Mouse (Mus musculus) retina, adult 2 months (tissue): ENCODE data around the gene Kcnip2.

Source experiments
- DNase-seq: peaks from one replicate; pipeline ENCODE4 v3.0.0-alpha.2; 2012; ENCODE audit warnings: low read depth, low spot score

The Kcnip2 gene

DNA sequence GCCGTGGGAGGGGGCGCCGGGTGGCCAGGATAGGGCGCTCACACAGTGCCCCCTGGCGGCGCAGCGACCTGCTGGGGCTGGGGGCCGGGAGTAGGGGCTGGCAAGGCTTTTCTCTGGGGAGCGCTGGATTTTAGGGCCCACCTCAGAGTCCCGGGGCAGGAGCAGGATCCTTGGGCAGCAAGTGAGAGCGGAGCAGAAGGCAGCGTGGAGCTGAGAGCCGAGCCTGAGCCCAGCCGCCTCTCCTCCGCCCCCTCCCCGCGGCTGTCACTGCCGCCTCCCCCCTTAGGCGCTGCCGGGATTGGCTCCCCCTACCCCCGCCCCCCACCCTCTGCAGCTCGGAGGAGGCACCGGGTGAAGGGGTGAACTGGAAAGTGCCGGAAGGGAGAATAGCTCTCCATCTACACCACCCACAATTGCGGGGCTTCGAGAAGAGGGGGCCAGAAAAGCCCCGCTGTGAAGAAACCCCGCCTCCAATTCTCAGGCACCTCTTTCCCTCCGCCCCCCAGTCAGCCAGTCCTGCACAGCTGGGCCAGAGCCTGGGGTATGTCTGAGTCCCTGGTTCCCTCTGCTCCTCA lies at the start of gene Kcnip2:
Gene Kcnip2, minus strand, starts transcription at position 231 of the 575 bp plus-strand sequence.
- DNase-seq = no peak

- no peak for DNase-seq
Observed at GRCm38 (mm10) chr19:45855284-45855920, 39.5 kb upstream of the Kcnip2 start.

DNA sequence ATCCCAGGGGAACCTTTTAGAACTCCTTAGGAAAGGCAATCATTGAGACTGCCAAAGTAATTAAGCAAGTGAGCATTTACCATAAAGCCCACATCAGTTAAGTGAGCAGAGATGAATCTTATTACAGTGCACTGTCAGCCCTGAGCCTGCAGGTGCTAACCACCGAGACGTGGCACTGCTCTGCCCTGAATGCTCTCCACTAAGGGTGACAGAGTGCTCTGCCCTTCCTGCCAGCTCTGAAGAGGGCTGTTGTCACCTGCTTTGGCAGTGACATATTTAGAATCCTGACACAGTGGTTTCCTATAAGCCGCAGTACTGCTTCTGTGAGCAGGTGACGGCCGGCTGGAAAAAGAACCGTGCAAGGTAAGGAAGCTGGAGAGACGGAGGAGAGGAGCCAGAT lies 38.7 kb upstream of the Kcnip2 start:
- DNase-seq = no peak

DNA sequence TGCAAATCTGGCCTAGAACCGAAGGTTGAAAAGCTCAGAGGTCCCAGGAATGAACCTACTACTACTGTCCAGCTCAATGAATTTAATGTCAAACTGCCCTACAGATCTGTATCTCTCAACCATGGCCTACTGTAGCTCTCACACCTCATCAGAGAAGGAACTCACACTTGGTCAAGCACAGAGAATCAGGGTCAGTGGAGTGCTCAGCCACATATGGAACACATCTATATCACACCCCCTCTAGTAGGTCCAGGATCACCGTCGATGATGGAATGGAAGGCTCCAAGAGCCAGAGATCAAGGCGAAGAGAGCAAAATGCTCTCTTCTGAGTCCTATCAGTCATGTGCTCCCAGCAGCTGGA lies 31.9 kb upstream of the Kcnip2 start:
- no peak for DNase-seq

GRCm38 (mm10) chr19:45847016-45847732 lies 31.3 kb upstream of the Kcnip2 start:
- DNase-seq = no peak

- DNase-seq = no peak
Observed at GRCm38 (mm10) chr19:45844209-45844608, 28.3 kb upstream of the Kcnip2 start.

DNA sequence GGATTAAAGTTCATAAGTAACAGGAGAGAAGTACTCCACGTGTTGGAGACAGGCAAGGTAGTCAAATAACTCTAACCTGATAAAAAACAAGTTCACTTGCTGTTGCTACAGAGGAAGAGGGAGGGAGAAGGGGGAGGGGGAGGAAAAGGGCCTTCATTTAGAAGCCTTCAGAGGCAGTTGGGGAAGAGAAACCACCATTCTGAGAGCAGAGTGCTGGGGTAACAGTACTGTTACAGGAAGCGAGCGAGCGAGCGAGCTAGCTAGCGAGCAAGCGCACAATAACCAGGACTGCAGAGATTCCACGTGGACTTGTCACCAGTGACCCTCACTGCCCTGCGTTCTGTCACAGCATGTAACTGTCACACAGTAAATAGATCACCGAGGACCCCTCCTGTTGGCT lies 27.6 kb upstream of the Kcnip2 start:
- DNase-seq = no peak

DNA sequence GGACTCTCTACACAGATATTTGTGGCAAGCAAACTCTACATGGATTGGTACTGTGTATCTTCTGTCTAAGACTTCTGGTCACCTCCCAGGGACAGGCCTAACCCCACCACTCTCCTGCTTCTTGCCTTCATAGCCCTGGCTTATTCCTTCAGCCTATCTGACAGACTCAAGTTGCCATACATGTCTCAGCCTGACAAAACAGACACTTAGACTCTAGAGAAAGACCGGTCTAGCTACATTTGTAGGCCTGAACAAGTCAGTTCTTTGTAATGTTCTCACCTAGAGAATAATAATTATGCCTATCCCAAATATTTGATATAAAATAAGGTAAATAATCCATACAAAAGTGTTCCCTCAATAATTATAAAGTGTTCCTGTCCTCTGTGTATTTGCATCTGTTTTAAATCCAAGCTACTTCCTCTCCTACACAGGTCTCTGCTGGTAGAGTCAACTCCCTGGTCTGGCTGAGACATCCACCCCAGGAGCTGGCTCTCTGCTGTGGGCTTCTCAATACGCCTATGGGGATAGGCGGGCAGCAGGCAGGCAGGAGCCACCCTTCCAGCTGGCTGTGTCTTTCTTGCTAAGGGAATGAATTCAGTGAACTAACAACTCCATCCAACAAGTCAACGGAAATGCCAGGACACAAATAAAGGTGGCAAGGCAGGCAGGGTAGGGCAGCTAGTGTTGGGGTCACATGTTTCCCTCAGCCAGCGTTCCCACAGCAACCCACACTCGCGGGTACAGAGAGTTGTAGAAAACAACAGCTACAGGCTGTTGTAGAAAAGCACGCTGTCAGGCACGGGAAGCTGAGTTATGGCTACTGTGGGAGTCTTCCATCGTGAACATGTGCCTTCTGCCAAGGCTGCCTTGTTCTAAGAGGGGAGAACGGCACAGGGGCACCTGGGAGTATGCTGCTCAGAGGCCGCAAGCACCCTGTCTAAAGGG lies 21.5 kb upstream of the Kcnip2 start:
- no peak for DNase-seq

DNA sequence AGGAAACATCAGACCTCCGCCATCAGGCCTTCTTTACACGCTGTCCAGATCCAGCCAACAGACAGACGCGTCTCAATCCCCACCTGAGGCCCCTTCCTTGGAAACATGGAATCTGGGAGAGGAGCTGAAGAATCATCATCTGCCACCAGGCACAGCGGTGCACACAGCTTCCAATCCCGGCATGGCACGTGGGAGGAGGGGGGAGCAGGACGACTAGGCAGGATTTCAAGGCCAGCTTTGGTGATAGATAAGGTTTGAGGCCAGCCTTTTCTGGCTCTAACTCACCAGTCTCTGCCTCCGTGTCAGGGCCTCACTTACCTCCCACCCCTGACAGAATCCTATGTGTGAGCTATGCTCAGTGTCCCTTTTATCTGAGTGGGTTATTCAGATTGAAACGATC lies 19.6 kb upstream of the Kcnip2 start:
- no peak for DNase-seq

- DNase-seq = no peak
Observed at GRCm38 (mm10) chr19:45833665-45834064, 17.8 kb upstream of the Kcnip2 start.

GRCm38 (mm10) chr19:45830679-45831078 lies 14.8 kb upstream of the Kcnip2 start:
- no peak for DNase-seq

GRCm38 (mm10) chr19:45827736-45828135 lies 11.9 kb upstream of the Kcnip2 start:
- DNase-seq = no peak

DNA sequence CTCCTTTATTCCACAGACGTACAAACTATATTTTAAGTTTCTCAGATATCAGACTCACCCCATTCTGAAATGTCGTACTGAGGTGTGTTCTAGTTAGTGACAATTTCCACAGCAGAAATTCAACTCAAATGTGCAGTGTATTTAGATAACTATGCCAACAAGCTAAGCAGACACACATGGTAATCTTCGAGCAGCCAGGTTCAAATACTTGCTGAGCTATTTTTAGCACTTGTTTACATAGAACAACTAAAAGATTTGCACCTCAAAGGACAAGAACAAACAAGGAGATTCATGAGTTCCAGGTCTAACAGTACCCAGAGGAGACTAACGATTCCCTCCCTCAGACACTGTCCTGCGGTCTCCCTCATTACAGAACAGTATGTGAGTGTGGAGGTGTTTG lies 11.3 kb upstream of the Kcnip2 start:
- no peak for DNase-seq

- no peak for DNase-seq
Observed at GRCm38 (mm10) chr19:45826146-45826545, 10.3 kb upstream of the Kcnip2 start.

GRCm38 (mm10) chr19:45821832-45822231 lies 6.0 kb upstream of the Kcnip2 start:
- DNase-seq = no peak

GRCm38 (mm10) chr19:45817816-45818490 lies 2.1 kb upstream of the Kcnip2 start:
- DNase-seq = no peak

- no peak for DNase-seq
Observed at GRCm38 (mm10) chr19:45816727-45817126, 866 bp upstream of the Kcnip2 start.

GRCm38 (mm10) chr19:45815170-45815569 lies 691 bp downstream of the Kcnip2 start:
- no peak for DNase-seq

DNA sequence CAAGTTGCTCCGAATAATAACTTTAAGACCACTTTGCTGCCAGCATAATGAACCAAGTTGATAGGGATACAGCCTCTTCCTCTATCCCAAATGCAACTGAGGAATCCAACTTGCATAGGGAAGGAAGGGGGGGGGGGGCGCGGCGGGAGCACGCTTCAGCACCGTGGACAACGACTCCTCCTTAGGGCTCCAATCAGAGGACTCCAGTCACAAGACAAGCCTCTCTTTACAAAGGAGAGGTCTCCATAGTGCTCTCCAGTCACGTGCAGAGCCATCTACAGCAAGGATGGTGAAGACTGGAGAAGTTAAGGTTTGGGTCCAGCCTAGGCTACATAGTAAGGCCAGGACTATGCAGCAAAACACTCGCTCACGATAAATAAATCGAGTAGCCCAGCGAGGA lies 2.1 kb downstream of the Kcnip2 start:
- no peak for DNase-seq

GRCm38 (mm10) chr19:45813263-45813662 lies 2.6 kb downstream of the Kcnip2 start:
- peak; percentile 57 for DNase-seq

DNA sequence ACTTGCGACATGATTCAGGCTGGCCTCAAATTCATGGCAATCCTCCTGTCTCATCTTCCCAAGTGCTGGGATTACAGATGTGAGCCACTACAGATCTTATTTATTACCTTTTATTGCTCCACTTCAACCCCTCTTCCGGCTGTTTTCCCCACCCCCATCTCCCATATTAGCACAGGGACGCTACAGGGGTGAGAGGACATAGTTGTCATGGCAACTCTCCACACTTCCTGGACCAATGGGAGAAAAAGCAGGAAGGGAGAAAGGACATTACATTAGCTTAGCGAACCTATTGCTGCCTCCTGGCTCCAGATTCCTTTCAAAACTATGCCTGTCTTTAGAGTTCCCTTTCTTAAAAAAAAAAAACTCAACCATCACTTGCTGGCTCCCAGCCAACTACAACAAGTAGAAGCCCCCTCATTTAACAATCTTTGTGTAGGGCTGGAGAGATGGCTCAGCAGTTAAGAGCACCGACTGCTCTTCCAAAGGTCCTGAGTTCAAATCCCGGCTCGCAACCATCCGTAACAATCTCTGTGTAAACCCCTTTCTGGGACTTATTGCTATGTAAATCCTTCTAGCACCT lies 3.1 kb downstream of the Kcnip2 start:
- DNase-seq = no peak
